Mouse (Mus musculus): Measurements from ENCODE around the gene Ap1ar. TPM values are rescaled to one million over a fixed set of nuclear protein-coding genes. Genes with fewer than 3 reads are reported as not detected.

Gene Ap1ar
- polyA plus RNA-seq, 1 experiment from 2014 or later = 54.3 TPM

DNA sequence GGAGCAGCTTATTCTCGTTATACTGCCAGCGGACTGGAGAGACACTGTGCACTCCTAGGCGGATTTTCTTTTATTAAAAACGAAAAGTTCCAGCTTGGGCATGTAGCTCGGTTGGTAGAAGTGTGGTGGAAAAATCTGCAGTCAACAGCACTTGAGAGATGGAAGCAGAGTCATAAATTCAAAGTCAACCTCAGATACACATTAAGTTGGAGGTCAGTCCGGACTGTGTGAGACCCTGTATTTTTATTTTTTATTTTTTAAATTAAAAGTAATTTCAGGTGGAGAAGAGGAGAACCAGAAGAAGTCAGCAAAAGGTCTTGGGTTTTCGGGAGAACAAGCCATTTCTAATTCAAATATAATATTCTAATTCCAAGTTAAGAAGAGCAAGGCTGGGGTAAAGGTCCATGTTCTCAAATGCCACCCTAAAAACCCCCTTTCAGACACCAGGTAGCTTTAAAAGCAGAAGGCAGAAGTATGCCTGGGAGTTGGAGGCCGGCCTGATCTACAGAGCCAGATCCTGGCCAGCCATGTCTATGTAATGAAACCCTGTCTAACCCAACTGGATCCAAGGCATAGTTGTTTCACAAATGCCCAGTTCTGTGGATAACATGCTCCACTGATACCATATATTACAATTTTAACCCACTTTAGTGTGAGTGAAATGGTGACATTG, 785 bp upstream of the Ap1ar start:
- H3K36me3 ChIP-seq = no peaks in the 10 kb centered on the region
- peak overlapping the region; percentile 88; the same call in 1 of the 2 replicates for H3K9ac ChIP-seq
- 28% methylated on average over 8 of the region's 8 CpGs for WGBS
- peak overlapping the region; percentile 66 for H3K4me2 ChIP-seq (replicated peaks)
- peak overlapping the region; percentile 72 for H3K4me3 ChIP-seq (replicated peaks)
- H3K27me3 ChIP-seq = no peaks in the 10 kb centered on the region
- no peak for ATAC-seq (ENCODE audit: insufficient number of reproducible peaks, low FRiP score, low TSS enrichment, low read depth)
- no peaks in the 10 kb centered on the region for H3K9me3 ChIP-seq (replicated peaks)
- H3K27ac ChIP-seq (replicated peaks) = peak overlapping the region; percentile 95
- peaks cover 13% of the 10 kb centered on the region; the same call in 1 of the 2 replicates for H3K4me1 ChIP-seq

DNA sequence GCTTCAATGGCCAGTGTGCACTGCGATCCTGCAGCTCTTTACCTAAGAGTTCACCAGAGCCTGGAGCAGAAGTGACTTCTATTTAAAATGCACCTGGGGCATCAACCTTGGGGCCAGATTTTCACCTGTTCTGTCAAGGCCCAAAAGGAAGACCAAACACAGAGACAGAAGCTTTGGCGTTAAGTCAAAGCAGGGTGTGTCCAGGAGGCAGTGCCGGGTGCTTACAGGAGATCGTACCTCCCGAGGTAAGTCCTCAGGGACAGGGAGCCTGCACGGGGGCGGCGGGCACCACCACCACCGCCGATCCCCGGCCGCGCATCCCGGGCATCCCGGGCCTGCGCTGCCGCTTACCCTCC, 547 bp downstream of the Ap1ar start:
- peak overlapping the region; percentile 66 for H3K4me2 ChIP-seq (replicated peaks)
- WGBS = under 1% methylated on average over 17 of the region's 17 CpGs
- H3K36me3 ChIP-seq = no peaks in the 10 kb centered on the region
- peak overlapping the region; percentile 72 for H3K4me3 ChIP-seq (replicated peaks)
- H3K4me1 ChIP-seq = peaks cover 13% of the 10 kb centered on the region; the same call in 1 of the 2 replicates
- H3K27me3 ChIP-seq = no peaks in the 10 kb centered on the region
- H3K27ac ChIP-seq (replicated peaks) = peak overlapping the region; percentile 95
- no peaks in the 10 kb centered on the region for H3K9me3 ChIP-seq (replicated peaks)
- no peak for ATAC-seq (ENCODE audit: insufficient number of reproducible peaks, low FRiP score, low TSS enrichment, low read depth)
- peak overlapping the region; percentile 88 for H3K9ac ChIP-seq

DNA sequence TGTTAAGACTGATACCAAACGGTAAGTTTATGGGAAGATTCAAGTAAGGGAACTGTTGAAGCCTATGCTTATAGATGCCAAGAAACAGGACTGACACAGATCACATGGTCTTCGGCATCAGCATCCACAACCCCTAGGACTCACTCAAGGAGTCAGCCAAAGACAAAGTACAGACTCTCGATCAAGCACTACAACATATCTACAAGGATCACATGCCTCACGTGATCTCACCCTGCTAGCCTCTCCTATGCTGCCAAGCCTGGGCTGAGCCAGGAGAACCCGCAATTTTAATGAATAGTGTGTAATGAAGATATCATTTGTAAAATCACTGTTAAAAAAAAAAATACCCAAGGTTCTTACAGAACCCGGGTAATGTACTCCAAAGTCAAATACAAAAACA, 1.7 kb downstream of the Ap1ar start:
- peaks cover 13% of the 10 kb centered on the region; the same call in 1 of the 2 replicates for H3K4me1 ChIP-seq
- no peak overlapping the region for H3K9ac ChIP-seq
- no peaks in the 10 kb centered on the region for H3K36me3 ChIP-seq
- no peak for ATAC-seq (ENCODE audit: insufficient number of reproducible peaks, low FRiP score, low TSS enrichment, low read depth)
- no peaks in the 10 kb centered on the region for H3K9me3 ChIP-seq (replicated peaks)
- 86% methylated on average over 6 of the region's 6 CpGs for WGBS
- H3K27ac ChIP-seq (replicated peaks) = no peak overlapping the region
- peak overlapping the region; percentile 72; the same call in 1 of the 2 replicates for H3K4me3 ChIP-seq (replicated peaks)
- no peak overlapping the region for H3K4me2 ChIP-seq (replicated peaks)
- no peaks in the 10 kb centered on the region for H3K27me3 ChIP-seq

DNA sequence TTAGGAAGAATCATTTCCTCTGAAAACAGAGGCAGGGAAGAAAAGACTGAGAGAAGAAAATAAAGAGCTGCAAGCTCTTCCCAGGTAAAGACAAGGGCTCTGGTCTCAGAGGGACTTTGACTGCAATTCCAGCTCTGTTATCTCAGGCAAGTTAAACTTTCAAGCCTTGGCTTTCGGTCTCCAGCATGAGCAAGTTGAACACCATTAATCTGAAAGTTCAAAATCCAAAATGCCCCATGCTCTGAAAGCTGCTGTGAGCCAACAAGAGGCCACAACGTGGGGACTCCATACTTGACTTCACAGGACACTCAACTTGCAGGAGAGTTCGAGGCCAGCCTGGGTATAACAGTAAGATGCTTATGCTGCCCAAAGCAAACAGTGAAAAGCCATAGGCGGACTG, 3.3 kb downstream of the Ap1ar start:
- Histone ChIP-seq H3K9ac (no peak overlapping the region), H3K4me1 (peaks cover 13% of the 10 kb centered on the region; the same call in 1 of the 2 replicates), H3K27ac (replicated peaks) (no peak overlapping the region), H3K4me3 (replicated peaks) (no peak overlapping the region), H3K27me3 (no peaks in the 10 kb centered on the region), H3K36me3 (no peaks in the 10 kb centered on the region), H3K4me2 (replicated peaks) (no peak overlapping the region), H3K9me3 (replicated peaks) (no peaks in the 10 kb centered on the region)
- 91% methylated on average over 4 of the region's 4 CpGs for WGBS
- no peak for ATAC-seq (ENCODE audit: insufficient number of reproducible peaks, low FRiP score, low TSS enrichment, low read depth)

DNA sequence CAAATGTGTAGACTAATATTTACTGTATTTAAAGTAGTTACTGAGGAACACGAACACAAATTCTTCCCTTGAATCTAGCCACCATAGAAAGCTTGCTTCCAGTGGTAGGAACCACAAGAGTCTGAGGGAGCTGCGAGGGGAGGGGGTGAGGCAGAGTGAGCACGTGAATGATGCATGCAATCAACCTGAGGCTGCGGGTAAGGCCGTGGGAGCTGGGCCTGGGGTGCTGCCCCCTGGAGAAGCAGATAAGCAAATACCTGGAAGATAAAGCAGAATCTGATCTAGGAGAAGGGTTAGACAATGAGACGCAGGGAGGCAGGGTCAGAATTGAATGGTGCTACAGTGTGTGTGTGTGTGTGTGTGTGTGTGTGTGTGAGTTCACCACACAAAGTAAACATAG, 6.2 kb downstream of the Ap1ar start:
- no peak for ATAC-seq (ENCODE audit: insufficient number of reproducible peaks, low FRiP score, low TSS enrichment, low read depth)
- H3K9ac ChIP-seq = no peak overlapping the region
- no peak overlapping the region for H3K4me2 ChIP-seq (replicated peaks)
- H3K9me3 ChIP-seq (replicated peaks) = no peaks in the 10 kb centered on the region
- 58% methylated on average over 6 of the region's 6 CpGs for WGBS
- no peaks in the 10 kb centered on the region for H3K27me3 ChIP-seq
- H3K36me3 ChIP-seq = no peaks in the 10 kb centered on the region
- no peak overlapping the region for H3K4me3 ChIP-seq (replicated peaks)
- H3K4me1 ChIP-seq = peaks cover 16% of the 10 kb centered on the region
- H3K27ac ChIP-seq (replicated peaks) = no peak overlapping the region

DNA sequence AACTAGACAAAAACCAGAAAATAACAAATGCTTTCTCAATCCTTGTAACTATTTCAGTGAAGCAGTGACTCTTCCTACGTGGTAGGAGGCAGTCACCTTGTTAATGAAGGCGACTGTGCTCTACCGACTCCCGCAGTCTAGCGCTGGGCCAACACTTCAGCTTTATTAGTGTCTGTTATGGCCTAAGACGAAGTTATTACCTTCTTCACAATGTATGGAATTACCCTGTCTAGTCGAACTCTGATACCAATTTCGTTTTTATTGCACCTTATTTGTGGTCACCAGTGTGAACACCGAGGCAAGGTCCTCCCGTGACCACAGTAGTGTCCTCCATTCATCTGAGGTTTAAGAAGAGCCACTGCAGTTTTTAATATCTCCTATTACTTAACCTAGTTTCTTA, 7.1 kb downstream of the Ap1ar start:
- WGBS = 93% methylated on average over 10 of the region's 10 CpGs
- Histone ChIP-seq H3K27me3 (no peaks in the 10 kb centered on the region), H3K4me2 (replicated peaks) (no peak overlapping the region), H3K9me3 (replicated peaks) (no peaks in the 10 kb centered on the region), H3K4me1 (peaks cover 9% of the 10 kb centered on the region), H3K9ac (no peak overlapping the region), H3K36me3 (no peaks in the 10 kb centered on the region), H3K4me3 (replicated peaks) (no peak overlapping the region), H3K27ac (replicated peaks) (no peak overlapping the region)
- ATAC-seq (ENCODE audit: insufficient number of reproducible peaks, low FRiP score, low TSS enrichment, low read depth) = no peak

DNA sequence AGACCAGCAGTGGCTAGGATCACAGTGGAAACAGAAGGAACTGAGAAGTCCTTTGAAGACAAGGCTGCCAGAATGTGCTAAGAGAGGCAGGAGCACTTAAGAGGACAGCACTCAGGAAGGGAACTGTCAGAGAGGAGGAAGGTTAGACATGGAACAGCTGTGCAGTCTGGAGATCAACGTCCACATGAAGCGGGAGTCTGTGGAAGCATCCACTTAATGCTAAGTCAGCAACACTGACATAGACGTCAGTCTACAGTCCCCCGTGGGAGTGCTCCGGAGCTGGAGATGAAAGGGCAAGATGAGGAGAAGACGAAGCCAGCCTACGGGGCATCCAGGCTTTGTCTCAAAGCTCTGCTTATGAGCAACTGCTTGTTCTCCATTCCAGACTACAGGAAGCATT, 10.2 kb downstream of the Ap1ar start:
- no peak overlapping the region for H3K4me3 ChIP-seq (replicated peaks)
- 33% methylated on average over 7 of the region's 7 CpGs for WGBS
- peaks cover 9% of the 10 kb centered on the region for H3K4me1 ChIP-seq
- no peak overlapping the region for H3K27ac ChIP-seq (replicated peaks)
- H3K9me3 ChIP-seq (replicated peaks) = no peaks in the 10 kb centered on the region
- H3K36me3 ChIP-seq = peaks cover 3% of the 10 kb centered on the region; the same call in 1 of the 2 replicates
- H3K9ac ChIP-seq = no peak overlapping the region
- H3K4me2 ChIP-seq (replicated peaks) = no peak overlapping the region
- no peaks in the 10 kb centered on the region for H3K27me3 ChIP-seq
- ATAC-seq (ENCODE audit: insufficient number of reproducible peaks, low FRiP score, low TSS enrichment, low read depth) = no peak

DNA sequence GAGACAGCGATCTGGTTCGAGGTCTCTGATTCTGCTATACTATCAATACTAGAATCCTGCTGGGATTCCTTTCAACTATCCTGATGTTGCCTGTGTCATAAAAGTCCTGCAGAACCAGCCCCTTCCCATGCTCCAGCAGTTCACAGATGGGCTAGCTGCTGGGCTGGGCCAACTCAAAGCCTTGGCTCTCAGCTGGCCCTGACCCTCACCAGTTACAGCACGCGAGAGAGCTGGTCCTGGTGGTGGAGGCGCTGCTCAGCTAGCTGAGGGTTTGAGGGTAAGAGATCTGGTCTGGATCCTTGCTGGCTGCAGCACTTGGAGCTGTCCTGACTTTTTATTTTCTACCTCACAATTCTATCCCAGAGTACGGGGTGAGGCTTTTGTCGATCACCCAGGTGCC, 10.8 kb downstream of the Ap1ar start:
- no peak for ATAC-seq (ENCODE audit: insufficient number of reproducible peaks, low FRiP score, low TSS enrichment, low read depth)
- 85% methylated on average over 7 of the region's 7 CpGs for WGBS

DNA sequence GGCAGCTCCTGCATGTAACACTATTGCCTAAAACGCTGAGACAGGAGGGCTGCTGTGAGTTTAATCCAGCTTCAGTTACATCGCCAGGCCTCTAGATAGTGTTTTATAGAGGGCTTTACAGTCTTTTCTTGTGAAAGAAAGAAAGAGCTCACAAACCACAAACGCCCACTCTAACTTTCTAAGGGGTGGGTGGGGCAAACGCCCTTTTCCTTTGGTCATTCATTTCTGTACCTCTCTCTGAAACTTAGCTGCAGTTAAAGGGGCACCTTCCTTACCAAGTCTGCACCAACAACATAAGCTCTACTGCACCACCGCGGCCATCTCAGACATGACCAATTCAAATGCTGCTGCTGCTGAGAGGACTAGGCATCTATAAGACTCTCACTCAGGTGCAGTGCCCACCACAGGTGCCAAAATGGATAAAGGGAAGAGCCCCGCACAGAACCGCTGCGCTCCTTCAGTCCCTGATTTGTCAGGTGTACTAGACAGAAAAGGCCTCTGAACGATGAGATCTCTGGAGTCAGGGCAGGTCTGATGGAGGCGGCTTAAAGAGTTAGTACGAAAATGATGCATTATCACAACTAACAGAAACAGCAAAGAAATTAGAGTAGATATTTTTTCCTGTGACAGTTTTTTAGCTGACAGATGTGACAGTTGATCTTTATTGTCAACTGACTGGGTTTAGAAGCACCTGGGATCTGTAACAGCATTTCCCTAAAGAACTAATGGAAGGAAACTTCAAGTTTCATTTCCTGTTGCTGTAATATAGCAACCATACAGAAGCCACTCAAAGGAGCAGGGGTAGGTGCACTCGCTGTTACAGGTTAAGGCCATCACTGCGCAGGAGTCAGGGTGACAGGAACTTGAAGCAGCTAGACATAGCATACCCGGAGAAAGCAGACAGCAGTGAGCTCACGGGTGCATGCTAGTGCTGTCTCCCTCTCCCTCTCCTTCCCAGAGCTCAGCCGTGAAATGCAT, 13.1 kb downstream of the Ap1ar start:
- Histone ChIP-seq H3K36me3 (peaks cover 13% of the 10 kb centered on the region; the same call in 1 of the 2 replicates), H3K27me3 (no peaks in the 10 kb centered on the region), H3K9me3 (replicated peaks) (no peaks in the 10 kb centered on the region), H3K27ac (replicated peaks) (no peak overlapping the region), H3K9ac (no peak overlapping the region), H3K4me3 (replicated peaks) (no peak overlapping the region), H3K4me2 (replicated peaks) (no peak overlapping the region), H3K4me1 (peaks cover 9% of the 10 kb centered on the region)
- WGBS = 83% methylated on average over 17 of the region's 17 CpGs
- ATAC-seq (ENCODE audit: insufficient number of reproducible peaks, low FRiP score, low TSS enrichment, low read depth) = no peak

More for the DNA sequence above, 10.8 kb downstream of the Ap1ar start:
- Histone ChIP-seq H3K4me2 (replicated peaks) (no peak overlapping the region), H3K9me3 (replicated peaks) (no peaks in the 10 kb centered on the region), H3K27ac (replicated peaks) (no peak overlapping the region), H3K4me1 (peaks cover 9% of the 10 kb centered on the region), H3K4me3 (replicated peaks) (no peak overlapping the region), H3K27me3 (no peaks in the 10 kb centered on the region), H3K36me3 (peaks cover 8% of the 10 kb centered on the region; the same call in 1 of the 2 replicates), H3K9ac (no peak overlapping the region)

DNA sequence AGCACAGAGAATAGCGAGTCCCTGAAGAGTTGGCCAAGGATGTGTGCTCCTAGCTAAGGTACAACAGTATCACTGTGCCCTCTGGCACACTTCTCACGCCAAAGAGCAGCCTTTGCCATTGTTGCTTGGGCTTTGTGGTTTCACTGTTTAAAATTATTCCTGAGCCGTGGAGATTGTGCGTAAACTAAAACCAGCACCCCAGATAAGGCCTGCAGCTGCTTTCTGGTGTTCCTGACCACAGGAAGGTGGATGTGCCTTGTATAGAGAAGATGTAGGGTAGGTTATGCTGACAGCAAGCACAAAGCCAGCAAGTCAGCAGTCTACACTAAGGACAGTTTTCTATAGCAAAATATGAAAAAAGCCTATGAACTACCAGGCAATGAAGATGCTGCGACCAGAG, 16.1 kb downstream of the Ap1ar start:
- H3K9ac ChIP-seq = no peak overlapping the region
- no peaks in the 10 kb centered on the region for H3K4me1 ChIP-seq
- 70% methylated on average over 5 of the region's 5 CpGs for WGBS
- H3K27ac ChIP-seq (replicated peaks) = no peak overlapping the region
- ATAC-seq (ENCODE audit: insufficient number of reproducible peaks, low FRiP score, low TSS enrichment, low read depth) = no peak
- no peaks in the 10 kb centered on the region for H3K27me3 ChIP-seq
- H3K4me3 ChIP-seq (replicated peaks) = no peak overlapping the region
- peaks cover 21% of the 10 kb centered on the region for H3K36me3 ChIP-seq
- H3K4me2 ChIP-seq (replicated peaks) = no peak overlapping the region
- no peaks in the 10 kb centered on the region for H3K9me3 ChIP-seq (replicated peaks)

DNA sequence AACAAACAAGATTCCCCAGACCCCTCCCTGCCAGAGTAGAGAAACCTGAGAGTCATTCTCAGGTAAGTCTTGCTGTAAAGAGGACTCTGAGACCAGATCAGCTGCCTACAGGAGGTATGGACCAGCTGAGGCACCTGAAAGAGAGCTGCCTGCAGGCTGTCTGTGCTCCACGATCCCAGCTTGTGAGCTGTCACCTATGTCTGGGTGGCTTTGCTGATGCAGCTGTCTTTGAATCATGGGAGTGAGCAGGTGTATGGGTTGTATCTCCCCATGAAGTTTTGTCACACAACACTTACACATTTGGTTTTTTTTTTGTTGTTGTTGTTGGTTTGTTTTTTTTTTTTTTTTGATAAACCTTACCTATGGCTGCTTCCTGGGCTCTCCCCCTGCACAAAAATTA, 16.9 kb downstream of the Ap1ar start:
- Histone ChIP-seq H3K9ac (no peak overlapping the region), H3K27me3 (no peaks in the 10 kb centered on the region), H3K9me3 (replicated peaks) (no peaks in the 10 kb centered on the region), H3K4me1 (no peaks in the 10 kb centered on the region), H3K4me3 (replicated peaks) (no peak overlapping the region), H3K27ac (replicated peaks) (no peak overlapping the region), H3K4me2 (replicated peaks) (no peak overlapping the region), H3K36me3 (peaks cover 23% of the 10 kb centered on the region)
- 63% methylated on average over 1 of the region's 1 CpGs for WGBS
- ATAC-seq (ENCODE audit: insufficient number of reproducible peaks, low FRiP score, low TSS enrichment, low read depth) = no peak
